Mouse (Mus musculus): ENCODE results near the gene Cish. TPM values are rescaled to one million over a fixed set of nuclear protein-coding genes. Genes with fewer than 3 reads are reported as not detected.

Gene Cish
- 13.5 TPM for polyA plus RNA-seq (2014; fragmentation: Illumina TruSeq; extraction: RNeasy Lipid Tissue Mini Kit (QIAGEN cat#74804); ENCODE audit: low read depth, low replicate concordance)

GRCm38 (mm10) chr9:107296016-107296040 lies at the start of gene Cish:
Gene Cish (plus strand): TSS chr9:107296026.

GRCm38 (mm10) chr9:107289211-107290076 lies 6.4 kb upstream of the Cish start, which contains the start of gene Mapkapk3:
Gene Mapkapk3 (minus strand): TSS chr9:107289877.

GRCm38 (mm10) chr9:107338172-107338883 lies 42.5 kb downstream of the Cish start, which contains the start of gene Hemk1:
Gene Hemk1 (minus strand): TSS chr9:107338350.

GRCm38 (mm10) chr9:107340267-107340859 lies 44.5 kb downstream of the Cish start, which contains the start of gene 6430571L13Rik:
Gene 6430571L13Rik (plus strand): TSS chr9:107340602.

Other genes starting within 250 kb of the Cish start
- 1.5 TPM for gene Dock3, start 64.1 kb upstream of the Cish start, polyA plus RNA-seq (2014; fragmentation: Illumina TruSeq; extraction: RNeasy Lipid Tissue Mini Kit (QIAGEN cat#74804); ENCODE audit: low read depth, low replicate concordance)
- gene Mapkapk3, start 6.1 kb upstream of the Cish start, polyA plus RNA-seq (2014; fragmentation: Illumina TruSeq; extraction: RNeasy Lipid Tissue Mini Kit (QIAGEN cat#74804); ENCODE audit: low read depth, low replicate concordance), result 7.2 TPM
- 16.6 TPM for gene Hemk1, start 42.3 kb downstream of the Cish start, polyA plus RNA-seq (2014; fragmentation: Illumina TruSeq; extraction: RNeasy Lipid Tissue Mini Kit (QIAGEN cat#74804); ENCODE audit: low read depth, low replicate concordance)
- gene 6430571L13Rik, start 44.6 kb downstream of the Cish start, polyA plus RNA-seq (2014; fragmentation: Illumina TruSeq; extraction: RNeasy Lipid Tissue Mini Kit (QIAGEN cat#74804); ENCODE audit: low read depth, low replicate concordance), result 0.22 TPM
- gene Cacna2d2, start 103.6 kb downstream of the Cish start, polyA plus RNA-seq (2014; fragmentation: Illumina TruSeq; extraction: RNeasy Lipid Tissue Mini Kit (QIAGEN cat#74804); ENCODE audit: low read depth, low replicate concordance), result 0.96 TPM
- gene Tmem115, start 237.9 kb downstream of the Cish start, polyA plus RNA-seq (2014; fragmentation: Illumina TruSeq; extraction: RNeasy Lipid Tissue Mini Kit (QIAGEN cat#74804); ENCODE audit: low read depth, low replicate concordance), result 29.4 TPM
- 22.5 TPM for gene Cyb561d2, start 246.2 kb downstream of the Cish start, polyA plus RNA-seq (2014; fragmentation: Illumina TruSeq; extraction: RNeasy Lipid Tissue Mini Kit (QIAGEN cat#74804); ENCODE audit: low read depth, low replicate concordance)
- gene Nprl2, start 246.2 kb downstream of the Cish start, polyA plus RNA-seq (2014; fragmentation: Illumina TruSeq; extraction: RNeasy Lipid Tissue Mini Kit (QIAGEN cat#74804); ENCODE audit: low read depth, low replicate concordance), result 19.2 TPM